ENCODE assay signal across 11 mouse cellular contexts in the genomic region with DNA sequence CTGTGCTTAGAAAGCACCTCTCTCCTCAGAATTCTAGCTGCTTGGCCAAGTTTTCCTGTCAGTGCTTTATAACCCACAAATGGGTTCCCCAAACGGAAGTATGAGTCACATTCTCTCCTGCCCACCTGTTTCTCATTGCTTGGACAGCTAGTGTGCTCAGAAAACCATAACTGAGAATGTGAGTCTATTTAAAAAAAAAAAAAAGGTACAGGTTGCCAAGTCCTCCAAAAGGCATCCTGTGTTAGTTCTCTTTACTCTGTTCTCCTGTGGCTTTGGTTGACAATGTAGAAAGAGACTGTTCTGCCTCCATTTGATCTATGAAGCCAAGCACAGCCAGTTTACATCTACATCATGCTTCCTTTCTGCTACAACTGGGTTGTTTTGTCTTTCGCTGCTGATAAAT.
DNase-seq lines count a peak whose midpoint lies in the region; ATAC-seq lines count a peak whose summit lies in the region.
"Had no signal": no experiment of that assay in that cellular context is flagged by ENCODE, and none has a peak within 500 bp of the region (broad histone marks: within the 10 kb centered on the region; RNA-seq: fewer than 3 reads in every experiment).

No protein-coding gene starts in this region.

- H3K27me3 ChIP-seq in embryonic facial prominence, embryonic 14.5 days (replicated peaks; ENCODE audit: control insufficient read depth, insufficient read depth, low read length): no peaks in the 10 kb centered on the region
- no peaks in the 10 kb centered on the region for H3K27me3 ChIP-seq in embryonic facial prominence, embryonic 10.5 days (replicated peaks; ENCODE audit: low read depth, poor library complexity, severe bottlenecking)
- H3K27me3 ChIP-seq in midbrain, embryonic 15.5 days (replicated peaks): no peaks in the 10 kb centered on the region
- H3K27me3 ChIP-seq: neural tube, embryonic 13.5 days had no signal

- H3K4me2 ChIP-seq in embryonic facial prominence, embryonic 14.5 days (ENCODE audit: low read depth, low read length): no peak overlapping the region
- no peak overlapping the region for H3K4me2 ChIP-seq in midbrain, embryonic 15.5 days
- H3K4me2 ChIP-seq: neural tube, embryonic 13.5 days had no signal

- DNase-seq in embryonic facial prominence, embryonic 14.5 days (ENCODE audit: low spot score): peak; percentile 52
- DNase-seq in embryonic facial prominence, embryonic 10.5 days (ENCODE audit: low spot score): no peak
- DNase-seq in 3T3-L1 (ENCODE audit: low read depth, low spot score): peak; percentile 53
- peak; percentile 95 for DNase-seq in brain, adult 2 months (ENCODE audit: low read depth, low spot score)
- peak; percentile 84 for DNase-seq in induced T-regulatory cell, adult 2 months (ENCODE audit: low read depth)
- DNase-seq in gastrocnemius, adult 8-10 months (ENCODE audit: low spot score in 2 of 2): no peak
- no peak for DNase-seq in adrenal gland, adult 2 months
- DNase-seq: lung, postnatal 4 days had no signal

- ATAC-seq in embryonic facial prominence, embryonic 14.5 days (ENCODE audit: low read depth): peak; percentile 22; the same call in 1 of the 2 replicates
- ATAC-seq in midbrain, embryonic 15.5 days (replicated peaks): no peak
- ATAC-seq: hindbrain, embryonic 16.5 days had no signal

- no peaks in the 10 kb centered on the region for H3K9me3 ChIP-seq in embryonic facial prominence, embryonic 14.5 days (ENCODE audit: control insufficient read depth, low read length)
- no peaks in the 10 kb centered on the region for H3K9me3 ChIP-seq in embryonic facial prominence, embryonic 10.5 days
- no peaks in the 10 kb centered on the region for H3K9me3 ChIP-seq in midbrain, embryonic 15.5 days
- H3K9me3 ChIP-seq: neural tube, embryonic 13.5 days had no signal

- 42% methylated on average over 2 of the region's 2 CpGs for WGBS in embryonic facial prominence, embryonic 14.5 days
- 77% methylated on average over 2 of the region's 2 CpGs for WGBS in embryonic facial prominence, embryonic 10.5 days
- WGBS in midbrain, embryonic 15.5 days: 77% methylated on average over 2 of the region's 2 CpGs

- no peak overlapping the region for H3K9ac ChIP-seq in embryonic facial prominence, embryonic 14.5 days (ENCODE audit: low read depth, low read length)
- no peak overlapping the region for H3K9ac ChIP-seq in midbrain, embryonic 15.5 days
- H3K9ac ChIP-seq: neural tube, embryonic 13.5 days had no signal

- H3K36me3 ChIP-seq in embryonic facial prominence, embryonic 14.5 days (ENCODE audit: control insufficient read depth, insufficient read depth, low read length): no peaks in the 10 kb centered on the region
- no peaks in the 10 kb centered on the region for H3K36me3 ChIP-seq in embryonic facial prominence, embryonic 10.5 days (replicated peaks)
- no peaks in the 10 kb centered on the region for H3K36me3 ChIP-seq in midbrain, embryonic 15.5 days (replicated peaks)
- H3K36me3 ChIP-seq: neural tube, embryonic 13.5 days had no signal

- H3K4me3 ChIP-seq in embryonic facial prominence, embryonic 14.5 days (ENCODE audit: low read depth, low read length): no peak overlapping the region
- no peak overlapping the region for H3K4me3 ChIP-seq in embryonic facial prominence, embryonic 10.5 days
- H3K4me3 ChIP-seq in midbrain, embryonic 15.5 days: no peak overlapping the region
- H3K4me3 ChIP-seq: neural tube, embryonic 13.5 days had no signal

- H3K4me1 ChIP-seq in embryonic facial prominence, embryonic 14.5 days (ENCODE audit: control insufficient read depth, insufficient read depth, low read length): no peaks in the 10 kb centered on the region
- no peaks in the 10 kb centered on the region for H3K4me1 ChIP-seq in embryonic facial prominence, embryonic 10.5 days
- no peaks in the 10 kb centered on the region for H3K4me1 ChIP-seq in midbrain, embryonic 15.5 days
- H3K4me1 ChIP-seq: neural tube, embryonic 13.5 days had no signal

- H3K27ac ChIP-seq in embryonic facial prominence, embryonic 14.5 days (replicated peaks; ENCODE audit: low read depth, low read length): 0 out of 2 replicates have a peak overlapping the region, but pooled peaks have one; percentile 52
- H3K27ac ChIP-seq in embryonic facial prominence, embryonic 10.5 days (replicated peaks): no peak overlapping the region
- no peak overlapping the region for H3K27ac ChIP-seq in midbrain, embryonic 15.5 days
- H3K27ac ChIP-seq: neural tube, embryonic 13.5 days had no signal

Comparison
In these comparisons a context has a peak if more than half of its experiments do, and no peak if none do; other contexts are left out.
1. DNase-seq: peak in embryonic facial prominence, embryonic 14.5 days (single experiment), 3T3-L1 (single experiment), brain, adult 2 months (single experiment) and induced T-regulatory cell, adult 2 months (single experiment); none in embryonic facial prominence, embryonic 10.5 days (single experiment), gastrocnemius, adult 8-10 months (0 of 2) and adrenal gland, adult 2 months (single experiment).